ENCODE assay signal across 8 mouse cellular contexts in genomic region chr8:122283356-122284202, GRCm38 (mm10). TPM values are rescaled to one million over a fixed set of nuclear protein-coding genes. Genes with fewer than 3 reads are reported as not detected.
A peak's percentile ranks its signal among the peaks of the same experiment; 100 is the strongest.
DNase-seq lines count a peak whose midpoint lies in the region; ATAC-seq and TF ChIP-seq lines count a peak whose summit lies in the region.

No protein-coding gene starts in this region.

- peak overlapping the region; percentile 72 for H3K4me3 ChIP-seq in embryonic facial prominence, embryonic 15.5 days (replicated peaks)
- peak overlapping the region; percentile 67 for H3K4me3 ChIP-seq in heart, embryonic 16.5 days (ENCODE audit: low read length)
- peak overlapping the region; percentile 70 for H3K4me3 ChIP-seq in lung, adult 2 months (replicated peaks; ENCODE audit: extremely low read depth, low read depth, low read length)

- WGBS in embryonic facial prominence, embryonic 15.5 days = under 1% methylated on average over 37 of the region's 37 CpGs
- WGBS in heart, embryonic 16.5 days = under 1% methylated on average over 37 of the region's 37 CpGs
- WGBS in lung, adult 2 months = 2% methylated on average over 37 of the region's 37 CpGs

- TF ChIP-seq CTCF in lung, adult 2 months (IDR thresholded peaks at IDR 0.05; ENCODE audit: insufficient read depth, low read length) = no peak

- no peaks in the 10 kb centered on the region for H3K36me3 ChIP-seq in embryonic facial prominence, embryonic 15.5 days
- H3K36me3 ChIP-seq in heart, embryonic 16.5 days (ENCODE audit: control insufficient read depth, insufficient read depth) = no peaks in the 10 kb centered on the region

- peak overlapping the region; percentile 69 for H3K27ac ChIP-seq in embryonic facial prominence, embryonic 15.5 days (replicated peaks)
- peak overlapping the region; percentile 84 for H3K27ac ChIP-seq in heart, embryonic 16.5 days (ENCODE audit: low read length)

- H3K4me2 ChIP-seq in embryonic facial prominence, embryonic 15.5 days (replicated peaks) = peak overlapping the region; percentile 99
- peak overlapping the region; percentile 96 for H3K4me2 ChIP-seq in heart, embryonic 16.5 days (ENCODE audit: low read depth, low read length)

- 0 out of 2 replicates have a peak, but pooled peaks have one; percentile 1 for TF ChIP-seq POLR2A in lung, adult 2 months (IDR thresholded peaks at IDR 0.05; ENCODE audit: borderline replicate concordance, extremely low read depth, low read depth, low read length)

- H3K4me1 ChIP-seq in embryonic facial prominence, embryonic 15.5 days = peaks cover 39% of the 10 kb centered on the region
- H3K4me1 ChIP-seq in heart, embryonic 16.5 days (ENCODE audit: control insufficient read depth, insufficient read depth, low read length) = peaks cover 47% of the 10 kb centered on the region
- H3K4me1 ChIP-seq in lung, adult 2 months (ENCODE audit: control insufficient read depth, insufficient read depth, low read length) = peaks cover 11% of the 10 kb centered on the region

- H3K9ac ChIP-seq in embryonic facial prominence, embryonic 15.5 days = peak overlapping the region; percentile 57; the same call in 1 of the 2 replicates
- peak overlapping the region; percentile 81 for H3K9ac ChIP-seq in heart, embryonic 16.5 days (ENCODE audit: low read length)

- no peaks in the 10 kb centered on the region for H3K9me3 ChIP-seq in embryonic facial prominence, embryonic 15.5 days (replicated peaks)
- H3K9me3 ChIP-seq in heart, embryonic 16.5 days (replicated peaks; ENCODE audit: control insufficient read depth, low read length) = no peaks in the 10 kb centered on the region

- no peak for ATAC-seq in embryonic facial prominence, embryonic 15.5 days (ENCODE audit: insufficient number of reproducible peaks, low FRiP score, low TSS enrichment, low read depth)
- no peak for ATAC-seq in heart, embryonic 16.5 days (replicated peaks; ENCODE audit: extremely low read depth, insufficient read depth, low FRiP score)

- DNase-seq in ovary, postnatal 36 days (ENCODE audit: low spot score) = peak; percentile 53
- DNase-seq in ovary, postnatal 10 days (ENCODE audit: low spot score) = no peak
- DNase-seq in kidney, postnatal 14 days = peak; percentile 84
- peak; percentile 64 for DNase-seq in lung, adult 2 months
- DNase-seq in retina, embryonic 14.5 days (ENCODE audit: low spot score) = peak; percentile 64
- DNase-seq in urinary bladder, postnatal 25 days (ENCODE audit: low spot score) = peak; percentile 32

- H3K27me3 ChIP-seq in embryonic facial prominence, embryonic 15.5 days = peaks cover 28% of the 10 kb centered on the region
- H3K27me3 ChIP-seq in heart, embryonic 16.5 days (ENCODE audit: control insufficient read depth, insufficient read depth, low read length) = no peaks in the 10 kb centered on the region

RNA-seq across cellular contexts. Expression of gene Zfpm1, which starts 1.6 kb away (rescaled TPM):
- polyA plus RNA-seq in embryonic facial prominence, embryonic 15.5 days (2015; fragmentation: Nextera tagmentation; extraction: Ambion mirVana) = 1.4 and 1.6 TPM in 2 replicates
- polyA plus RNA-seq in heart, embryonic 16.5 days (2015; fragmentation: Nextera tagmentation; extraction: Ambion mirVana) = 2.9 and 3.1 TPM in 2 replicates
- polyA plus RNA-seq in lung, adult 2 months (2012; rRNA removed) = 32.0 and 38.4 TPM in 2 replicates
